Mouse (Mus musculus): ENCODE measurements around the gene Sema5a. TPM values are rescaled to one million over a fixed set of nuclear protein-coding genes. Genes with fewer than 3 reads are reported as not detected.

The Sema5a gene
- polyA plus RNA-seq, 1 experiment from 2014 or later: 15.7 TPM

DNA sequence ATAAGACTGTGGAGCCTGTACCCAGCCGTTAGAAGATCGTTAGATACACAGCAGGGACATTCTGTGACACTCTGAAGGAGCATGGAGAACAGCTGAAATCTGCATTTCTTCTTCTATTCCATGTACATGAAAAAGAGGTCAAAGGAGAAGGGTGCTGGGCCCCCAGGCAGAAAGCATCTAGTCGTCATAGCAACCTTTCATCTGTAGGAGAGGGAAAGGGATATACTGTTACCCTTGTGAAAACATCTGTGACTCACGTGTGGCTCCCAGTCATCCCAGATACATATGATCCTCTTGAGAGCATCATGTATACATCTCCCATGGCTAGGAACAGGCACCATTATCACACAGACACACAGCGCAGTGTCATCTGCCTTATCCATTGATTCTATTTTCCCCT, 16.3 kb downstream of the Sema5a start:
- H3K9me3 ChIP-seq (ENCODE audit: control insufficient read depth, low read length): no peaks in the 10 kb centered on the region
- peaks cover 8% of the 10 kb centered on the region; the same call in 1 of the 2 replicates for H3K4me1 ChIP-seq (ENCODE audit: control insufficient read depth, insufficient read depth, low read length)
- no peak overlapping the region for H3K9ac ChIP-seq (replicated peaks; ENCODE audit: low read depth, low read length)
- ATAC-seq (ENCODE audit: low read depth): no peak
- H3K4me2 ChIP-seq (ENCODE audit: low read depth, low read length): no peak overlapping the region
- no peak overlapping the region for H3K27ac ChIP-seq (ENCODE audit: low read depth, low read length)
- no peaks in the 10 kb centered on the region for H3K36me3 ChIP-seq (ENCODE audit: control insufficient read depth, insufficient read depth, low read length)
- 33% methylated on average over 5 of the region's 5 CpGs for WGBS
- H3K4me3 ChIP-seq (ENCODE audit: low read depth, low read length): no peak overlapping the region
- no peaks in the 10 kb centered on the region for H3K27me3 ChIP-seq (ENCODE audit: control insufficient read depth, insufficient read depth, low read length)

- Histone ChIP-seq H3K27me3 (ENCODE audit: control insufficient read depth, insufficient read depth, low read length) (no peaks in the 10 kb centered on the region), H3K4me1 (ENCODE audit: control insufficient read depth, insufficient read depth, low read length) (peaks cover 11% of the 10 kb centered on the region; the same call in 1 of the 2 replicates), H3K9me3 (ENCODE audit: control insufficient read depth, low read length) (no peaks in the 10 kb centered on the region), H3K4me3 (ENCODE audit: low read depth, low read length) (no peak overlapping the region), H3K36me3 (ENCODE audit: control insufficient read depth, insufficient read depth, low read length) (no peaks in the 10 kb centered on the region), H3K4me2 (ENCODE audit: low read depth, low read length) (no peak overlapping the region), H3K27ac (ENCODE audit: low read depth, low read length) (no peak overlapping the region), H3K9ac (replicated peaks; ENCODE audit: low read depth, low read length) (no peak overlapping the region)
- 33% methylated on average over 3 of the region's 3 CpGs for WGBS
- ATAC-seq (ENCODE audit: low read depth): no peak
Observed at GRCm38 (mm10) chr15:32263651-32264050, 19.0 kb downstream of the Sema5a start.

DNA sequence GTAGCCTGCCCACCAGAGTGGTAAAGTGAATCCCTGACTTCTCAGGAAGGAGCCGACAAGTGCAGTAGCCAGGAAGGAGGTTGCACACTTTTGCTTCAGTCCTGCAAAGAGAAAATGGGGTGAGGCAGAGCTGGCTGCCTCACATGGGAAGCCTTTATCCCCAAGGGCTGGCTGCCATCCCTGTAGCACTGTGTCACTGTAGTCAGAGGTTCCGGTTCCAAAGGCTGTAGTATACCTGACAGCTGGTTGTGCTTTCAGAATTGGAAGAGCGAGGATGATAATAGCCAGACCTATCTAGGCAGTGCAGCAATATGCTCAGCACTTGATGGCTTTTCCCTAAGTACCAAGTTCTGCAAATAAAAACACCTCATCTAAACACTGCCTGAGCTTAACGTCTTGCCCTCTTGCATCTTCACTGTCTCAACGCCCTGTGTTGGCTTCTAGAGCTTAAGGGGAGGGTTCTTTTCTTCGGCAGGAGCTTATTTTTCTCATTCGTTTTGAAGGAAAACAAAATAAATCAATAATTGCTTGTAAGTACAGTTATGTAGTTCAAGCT, 20.3 kb downstream of the Sema5a start:
- no peak overlapping the region for H3K27ac ChIP-seq (ENCODE audit: low read depth, low read length)
- no peak overlapping the region for H3K4me2 ChIP-seq (ENCODE audit: low read depth, low read length)
- H3K9ac ChIP-seq (replicated peaks; ENCODE audit: low read depth, low read length): no peak overlapping the region
- no peak overlapping the region for H3K4me3 ChIP-seq (ENCODE audit: low read depth, low read length)
- peaks cover 11% of the 10 kb centered on the region; the same call in 1 of the 2 replicates for H3K4me1 ChIP-seq (ENCODE audit: control insufficient read depth, insufficient read depth, low read length)
- H3K9me3 ChIP-seq (ENCODE audit: control insufficient read depth, low read length): no peaks in the 10 kb centered on the region
- WGBS: 81% methylated on average over 7 of the region's 7 CpGs
- ATAC-seq (ENCODE audit: low read depth): no peak
- H3K36me3 ChIP-seq (ENCODE audit: control insufficient read depth, insufficient read depth, low read length): no peaks in the 10 kb centered on the region
- H3K27me3 ChIP-seq (ENCODE audit: control insufficient read depth, insufficient read depth, low read length): no peaks in the 10 kb centered on the region

DNA sequence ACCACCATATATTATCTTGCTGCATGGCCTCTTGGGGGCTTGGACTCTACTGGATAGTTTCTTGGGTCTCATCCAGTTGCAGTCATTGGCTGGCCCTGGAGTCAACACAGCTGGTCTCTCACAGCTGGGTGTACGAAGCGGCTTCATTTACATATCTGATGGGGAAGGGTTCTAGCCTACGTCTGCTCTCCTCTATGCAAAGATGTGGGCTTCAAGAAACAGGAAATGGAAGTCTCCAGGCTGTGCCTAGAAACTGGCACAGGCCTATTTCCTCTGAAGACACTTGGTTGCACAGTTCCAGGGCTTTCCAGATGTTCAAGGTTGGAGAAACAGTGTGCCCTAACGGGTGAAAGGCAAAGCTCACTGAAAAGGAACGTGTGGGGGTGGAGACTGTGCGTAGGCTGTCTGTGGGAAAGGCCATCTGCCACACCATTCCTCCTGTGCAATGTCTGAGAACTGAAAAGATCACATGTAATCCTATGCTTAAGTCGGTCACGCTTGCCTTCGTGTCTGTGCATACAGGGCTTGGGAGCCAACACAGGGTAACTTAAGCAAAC, 20.8 kb downstream of the Sema5a start:
- no peak overlapping the region for H3K4me3 ChIP-seq (ENCODE audit: low read depth, low read length)
- 63% methylated on average over 9 of the region's 9 CpGs for WGBS
- H3K4me1 ChIP-seq (ENCODE audit: control insufficient read depth, insufficient read depth, low read length): peaks cover 11% of the 10 kb centered on the region; the same call in 1 of the 2 replicates
- H3K9ac ChIP-seq (replicated peaks; ENCODE audit: low read depth, low read length): no peak overlapping the region
- H3K4me2 ChIP-seq (ENCODE audit: low read depth, low read length): no peak overlapping the region
- no peaks in the 10 kb centered on the region for H3K9me3 ChIP-seq (ENCODE audit: control insufficient read depth, low read length)
- H3K27me3 ChIP-seq (ENCODE audit: control insufficient read depth, insufficient read depth, low read length): no peaks in the 10 kb centered on the region
- H3K36me3 ChIP-seq (ENCODE audit: control insufficient read depth, insufficient read depth, low read length): no peaks in the 10 kb centered on the region
- 0 out of 2 replicates have a peak, but pooled peaks have one; percentile 28 for ATAC-seq (ENCODE audit: low read depth)
- H3K27ac ChIP-seq (ENCODE audit: low read depth, low read length): no peak overlapping the region

- H3K4me2 ChIP-seq (ENCODE audit: low read depth, low read length): no peak overlapping the region
- no peak overlapping the region for H3K27ac ChIP-seq (ENCODE audit: low read depth, low read length)
- WGBS: 82% methylated on average over 15 of the region's 15 CpGs
- H3K9ac ChIP-seq (replicated peaks; ENCODE audit: low read depth, low read length): no peak overlapping the region
- no peaks in the 10 kb centered on the region for H3K9me3 ChIP-seq (ENCODE audit: control insufficient read depth, low read length)
- no peaks in the 10 kb centered on the region for H3K36me3 ChIP-seq (ENCODE audit: control insufficient read depth, insufficient read depth, low read length)
- H3K4me1 ChIP-seq (ENCODE audit: control insufficient read depth, insufficient read depth, low read length): peaks cover 6% of the 10 kb centered on the region; the same call in 1 of the 2 replicates
- no peaks in the 10 kb centered on the region for H3K27me3 ChIP-seq (ENCODE audit: control insufficient read depth, insufficient read depth, low read length)
- peak; percentile 56; the same call in 1 of the 2 replicates for ATAC-seq (ENCODE audit: low read depth)
- no peak overlapping the region for H3K4me3 ChIP-seq (ENCODE audit: low read depth, low read length)
Observed at GRCm38 (mm10) chr15:32266122-32266820, 21.7 kb downstream of the Sema5a start.

DNA sequence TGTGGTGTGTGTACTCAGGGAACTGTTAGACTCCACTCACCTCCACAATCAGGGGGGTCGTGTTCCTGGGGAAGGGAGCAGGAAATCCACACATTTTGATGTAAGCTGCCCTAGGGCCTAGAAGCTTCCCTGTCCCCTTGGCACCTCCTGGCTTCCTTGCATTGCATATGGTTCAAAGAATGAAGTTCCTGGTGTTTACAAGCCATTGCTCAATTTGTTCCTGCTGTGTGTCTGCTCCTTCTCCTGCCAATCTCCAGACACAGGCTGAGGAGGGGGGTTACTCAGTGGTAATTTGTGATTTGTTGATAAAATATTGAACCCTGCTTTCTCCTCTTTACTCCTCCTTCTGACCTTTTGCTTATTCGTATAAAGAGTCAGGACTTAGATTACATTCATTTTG, 25.5 kb downstream of the Sema5a start:
- ATAC-seq (ENCODE audit: low read depth): no peak

GRCm38 (mm10) chr15:32273925-32274324, 29.3 kb downstream of the Sema5a start:
- no peak overlapping the region for H3K4me3 ChIP-seq (ENCODE audit: low read depth, low read length)
- no peaks in the 10 kb centered on the region for H3K9me3 ChIP-seq (ENCODE audit: control insufficient read depth, low read length)
- H3K4me2 ChIP-seq (ENCODE audit: low read depth, low read length): no peak overlapping the region
- ATAC-seq (ENCODE audit: low read depth): no peak
- H3K4me1 ChIP-seq (ENCODE audit: control insufficient read depth, insufficient read depth, low read length): no peaks in the 10 kb centered on the region
- no peak overlapping the region for H3K27ac ChIP-seq (ENCODE audit: low read depth, low read length)
- no peaks in the 10 kb centered on the region for H3K36me3 ChIP-seq (ENCODE audit: control insufficient read depth, insufficient read depth, low read length)
- 85% methylated on average over 6 of the region's 6 CpGs for WGBS
- H3K9ac ChIP-seq (replicated peaks; ENCODE audit: low read depth, low read length): no peak overlapping the region
- no peaks in the 10 kb centered on the region for H3K27me3 ChIP-seq (ENCODE audit: control insufficient read depth, insufficient read depth, low read length)

More for the DNA sequence above, 25.5 kb downstream of the Sema5a start:
- Histone ChIP-seq H3K4me3 (ENCODE audit: low read depth, low read length) (no peak overlapping the region), H3K27me3 (ENCODE audit: control insufficient read depth, insufficient read depth, low read length) (no peaks in the 10 kb centered on the region), H3K9me3 (ENCODE audit: control insufficient read depth, low read length) (no peaks in the 10 kb centered on the region), H3K4me2 (ENCODE audit: low read depth, low read length) (no peak overlapping the region), H3K36me3 (ENCODE audit: control insufficient read depth, insufficient read depth, low read length) (no peaks in the 10 kb centered on the region), H3K9ac (replicated peaks; ENCODE audit: low read depth, low read length) (no peak overlapping the region), H3K27ac (ENCODE audit: low read depth, low read length) (no peak overlapping the region), H3K4me1 (ENCODE audit: control insufficient read depth, insufficient read depth, low read length) (0 out of 2 replicates have a peak, but pooled peaks cover 3% of the 10 kb centered on the region)
- 71% methylated on average over 2 of the region's 2 CpGs for WGBS

- no peak overlapping the region for H3K4me2 ChIP-seq (ENCODE audit: low read depth, low read length)
- no peaks in the 10 kb centered on the region for H3K4me1 ChIP-seq (ENCODE audit: control insufficient read depth, insufficient read depth, low read length)
- no peaks in the 10 kb centered on the region for H3K9me3 ChIP-seq (ENCODE audit: control insufficient read depth, low read length)
- H3K4me3 ChIP-seq (ENCODE audit: low read depth, low read length): no peak overlapping the region
- ATAC-seq (ENCODE audit: low read depth): no peak
- no peak overlapping the region for H3K27ac ChIP-seq (ENCODE audit: low read depth, low read length)
- no peaks in the 10 kb centered on the region for H3K36me3 ChIP-seq (ENCODE audit: control insufficient read depth, insufficient read depth, low read length)
- 87% methylated on average over 5 of the region's 5 CpGs for WGBS
- no peak overlapping the region for H3K9ac ChIP-seq (replicated peaks; ENCODE audit: low read depth, low read length)
- H3K27me3 ChIP-seq (ENCODE audit: control insufficient read depth, insufficient read depth, low read length): no peaks in the 10 kb centered on the region
Observed at GRCm38 (mm10) chr15:32275020-32275419, 30.4 kb downstream of the Sema5a start.

GRCm38 (mm10) chr15:32278600-32278999, 34.0 kb downstream of the Sema5a start:
- H3K27ac ChIP-seq (ENCODE audit: low read depth, low read length): no peak overlapping the region
- H3K9me3 ChIP-seq (ENCODE audit: control insufficient read depth, low read length): no peaks in the 10 kb centered on the region
- WGBS: 29% methylated on average over 2 of the region's 2 CpGs
- H3K4me3 ChIP-seq (ENCODE audit: low read depth, low read length): no peak overlapping the region
- H3K9ac ChIP-seq (replicated peaks; ENCODE audit: low read depth, low read length): no peak overlapping the region
- no peaks in the 10 kb centered on the region for H3K36me3 ChIP-seq (ENCODE audit: control insufficient read depth, insufficient read depth, low read length)
- no peaks in the 10 kb centered on the region for H3K27me3 ChIP-seq (ENCODE audit: control insufficient read depth, insufficient read depth, low read length)
- H3K4me1 ChIP-seq (ENCODE audit: control insufficient read depth, insufficient read depth, low read length): no peaks in the 10 kb centered on the region
- peak; percentile 54; the same call in 1 of the 2 replicates for ATAC-seq (ENCODE audit: low read depth)
- no peak overlapping the region for H3K4me2 ChIP-seq (ENCODE audit: low read depth, low read length)

Measured in neural tube, embryonic 14.5 days (tissue).